Mouse (Mus musculus) right cerebral cortex, postnatal 36 days (tissue): ENCODE results near the gene Slc9a1.

ENCODE experiments used
- DNase-seq, 2 experiments: peaks; one replicate each; pipeline ENCODE4 v3.0.0; 2022; ENCODE audit warnings: low spot score in 2 of 2, mixed read lengths in 1 of 2

The Slc9a1 gene

GRCm38 (mm10) chr4:133374011-133374410, 4.5 kb downstream of the Slc9a1 start:
- DNase-seq, result no peak

GRCm38 (mm10) chr4:133375812-133376577, 6.5 kb downstream of the Slc9a1 start:
- no peak for DNase-seq

- no peak for DNase-seq
These were observed 8.9 kb downstream of the Slc9a1 start for GRCm38 (mm10) chr4:133378236-133379045.

- DNase-seq, result no peak
These were observed 9.5 kb downstream of the Slc9a1 start for GRCm38 (mm10) chr4:133379046-133379347.

- DNase-seq, result no peak
These were observed 10.4 kb downstream of the Slc9a1 start for GRCm38 (mm10) chr4:133379861-133380260.

- DNase-seq, result no peak
These were observed 11.0 kb downstream of the Slc9a1 start for GRCm38 (mm10) chr4:133380532-133380931.

- DNase-seq, result no peak
These were observed 11.6 kb downstream of the Slc9a1 start for GRCm38 (mm10) chr4:133381141-133381540.

GRCm38 (mm10) chr4:133386061-133386797, 16.7 kb downstream of the Slc9a1 start:
- no peak for DNase-seq

GRCm38 (mm10) chr4:133387053-133387452, 17.5 kb downstream of the Slc9a1 start:
- no peak for DNase-seq

GRCm38 (mm10) chr4:133388781-133389552, 19.5 kb downstream of the Slc9a1 start:
- DNase-seq, result no peak

GRCm38 (mm10) chr4:133390042-133390441, 20.5 kb downstream of the Slc9a1 start:
- DNase-seq, result no peak

GRCm38 (mm10) chr4:133390585-133390984, 21.1 kb downstream of the Slc9a1 start:
- DNase-seq, result no peak

- peak in 1 of 2 experiments; percentile 56 for DNase-seq
These were observed 21.9 kb downstream of the Slc9a1 start for GRCm38 (mm10) chr4:133391185-133392040.

- no peak for DNase-seq
These were observed 25.6 kb downstream of the Slc9a1 start for GRCm38 (mm10) chr4:133394981-133395573.

- no peak for DNase-seq
These were observed 26.6 kb downstream of the Slc9a1 start for GRCm38 (mm10) chr4:133396079-133396478.

GRCm38 (mm10) chr4:133397299-133397698, 27.8 kb downstream of the Slc9a1 start:
- no peak for DNase-seq

GRCm38 (mm10) chr4:133397961-133398360, 28.5 kb downstream of the Slc9a1 start:
- DNase-seq, result no peak

- DNase-seq, result no peak
These were observed 29.1 kb downstream of the Slc9a1 start for GRCm38 (mm10) chr4:133398619-133399018.

GRCm38 (mm10) chr4:133399509-133399908, 30.0 kb downstream of the Slc9a1 start:
- DNase-seq, result no peak

GRCm38 (mm10) chr4:133400098-133400497, 30.6 kb downstream of the Slc9a1 start:
- no peak for DNase-seq
